Mouse (Mus musculus): Measurements from ENCODE around the gene Atg4b.
"Not testable (repeated sequence)": the region's sequence is repeated elsewhere in the genome, so short reads cannot be mapped to it uniquely, and the experiment has no call there.

The Atg4b gene

DNA sequence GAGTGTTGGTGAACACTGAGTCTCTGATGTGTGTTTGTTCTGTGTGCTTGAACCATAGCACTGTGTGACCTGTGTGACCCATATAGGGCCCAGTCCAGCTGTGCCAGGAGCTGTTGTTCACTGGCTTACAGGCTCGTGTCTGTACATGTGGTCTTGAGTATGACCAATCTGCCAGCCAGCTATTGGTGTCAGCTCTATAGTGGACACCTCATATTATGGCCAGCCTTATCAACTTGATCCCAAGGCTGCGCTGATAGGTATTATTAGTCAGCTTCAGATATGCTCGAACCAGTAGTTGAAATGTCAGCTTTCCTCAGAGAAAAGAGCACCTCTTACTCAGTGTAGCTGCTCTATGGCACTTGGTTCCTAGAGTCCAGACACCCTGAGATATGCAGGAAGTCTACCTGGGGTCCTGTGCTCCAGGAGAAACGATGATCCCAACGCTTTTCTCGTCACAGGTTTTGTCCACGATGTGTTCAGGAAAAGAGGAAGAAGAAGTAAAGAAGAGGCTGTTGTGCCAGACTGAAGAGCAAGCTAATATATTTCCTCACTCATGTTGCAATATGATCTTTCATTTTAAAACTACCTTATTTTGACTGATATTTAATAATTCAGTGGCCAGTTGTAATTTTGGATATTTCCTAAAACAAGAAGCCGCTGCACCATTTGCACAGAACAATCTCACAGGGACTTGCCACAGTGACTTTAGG lies 66.7 kb downstream of the Atg4b start:
- DNase-seq (ENCODE audit: low read depth, low spot score) = no peak

DNA sequence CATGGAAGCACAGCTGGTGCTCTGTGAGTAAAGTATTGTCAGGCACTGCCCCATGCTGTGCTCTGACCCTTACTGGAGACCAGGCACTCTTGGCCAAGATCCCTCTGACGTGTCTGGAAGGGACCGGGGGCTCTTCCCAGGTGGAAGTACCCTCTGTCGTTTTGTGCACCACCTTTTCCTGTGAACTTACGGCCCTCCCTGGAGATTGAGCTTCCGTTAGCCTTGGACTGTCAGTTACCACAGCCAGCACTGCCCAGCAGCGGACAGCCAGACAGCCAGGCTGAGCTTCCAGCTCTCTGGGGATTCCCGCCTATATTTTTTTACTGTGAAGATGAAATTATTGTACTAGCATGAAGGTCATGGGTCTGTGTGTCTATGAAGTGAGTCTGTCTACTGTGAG lies 67.4 kb downstream of the Atg4b start:
- DNase-seq (ENCODE audit: low read depth, low spot score) = no peak

DNA sequence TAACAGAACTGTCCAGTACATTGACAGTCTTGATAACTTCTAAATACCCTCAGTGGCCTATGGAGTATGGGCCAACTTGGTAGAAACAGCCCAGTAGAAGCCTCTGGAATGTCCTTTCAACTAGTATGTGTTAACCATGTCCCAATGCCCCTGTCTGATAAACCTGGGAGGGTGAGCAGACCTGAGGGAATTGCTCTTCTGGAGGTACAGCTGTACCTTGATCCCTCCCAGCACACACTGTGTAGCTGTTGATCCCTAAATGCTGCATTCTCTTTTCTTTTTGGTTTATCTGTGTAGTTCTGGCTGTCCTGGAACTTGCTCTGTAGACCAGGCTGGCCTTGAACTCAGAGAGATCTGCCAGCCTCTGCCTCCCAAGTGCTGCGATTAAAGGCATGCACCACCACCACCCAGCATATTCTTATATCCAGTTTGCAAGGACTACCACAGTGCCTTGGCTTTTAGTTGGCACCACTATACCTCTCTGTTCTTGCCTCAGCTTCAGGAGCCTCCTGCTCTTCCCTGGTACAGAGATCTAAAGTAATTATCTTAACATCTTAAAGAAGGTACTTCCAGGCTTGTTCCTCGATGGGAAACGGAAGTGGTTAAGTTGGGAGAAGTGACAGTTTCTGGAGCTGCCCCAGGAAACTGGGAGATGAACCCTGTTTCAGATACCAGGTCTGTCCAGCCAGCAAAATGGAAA lies 72.6 kb downstream of the Atg4b start:
- DNase-seq (ENCODE audit: low read depth, low spot score) = no peak

DNA sequence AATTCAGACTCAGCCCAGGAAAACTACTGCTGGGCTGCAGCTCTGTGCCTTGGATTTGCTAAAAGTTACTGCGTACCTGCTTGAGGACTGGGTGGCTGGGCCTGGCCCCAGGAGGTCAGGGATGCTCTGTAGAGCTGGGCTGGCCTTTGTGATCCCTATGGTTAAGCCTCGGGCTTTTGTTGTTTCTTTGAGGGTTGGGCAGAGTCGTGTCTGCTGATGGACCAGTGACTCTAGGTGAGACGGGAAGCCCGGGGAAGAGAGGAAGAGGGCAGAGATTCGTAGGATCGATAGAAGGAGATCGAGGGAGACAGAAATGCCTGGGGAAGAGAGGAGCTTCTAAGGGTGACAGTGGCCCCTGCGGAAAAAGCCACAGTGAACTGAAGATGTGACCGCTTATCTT lies 73.3 kb downstream of the Atg4b start, which contains the start of gene D2hgdh:
D2hgdh (plus strand) TSS at position 301 of the 400 bp plus-strand sequence.
- DNase-seq (ENCODE audit: low read depth, low spot score) = no peak

DNA sequence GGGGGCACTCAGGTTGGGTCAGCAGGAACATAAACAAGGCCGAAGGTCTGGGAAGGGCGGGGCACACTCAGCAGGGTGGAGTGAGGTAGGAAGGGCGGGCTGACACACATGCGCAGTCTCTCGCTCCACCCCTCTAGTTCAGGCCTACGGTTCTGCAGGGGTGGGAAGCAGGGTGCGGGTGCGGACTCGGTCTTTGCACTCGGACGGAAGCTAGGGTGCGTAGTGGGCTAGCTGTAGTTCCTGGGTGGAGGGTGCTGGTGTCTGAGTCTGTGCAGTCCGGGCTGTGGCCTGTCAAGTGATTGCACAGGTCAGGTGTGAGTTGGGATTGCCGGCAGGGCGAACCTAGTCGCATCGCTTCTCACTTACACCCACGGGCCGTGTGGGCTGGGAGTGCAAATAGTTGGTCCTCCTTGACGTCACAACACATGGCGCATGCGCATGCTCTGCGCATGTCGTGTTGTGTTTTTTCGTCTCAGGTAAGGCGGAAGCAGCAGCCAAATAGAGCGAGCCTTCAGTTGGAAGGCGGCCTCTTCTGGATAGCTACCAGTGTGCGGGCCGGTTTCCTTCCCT lies 73.9 kb downstream of the Atg4b start:
- DNase-seq (ENCODE audit: low read depth, low spot score) = peak; percentile 99

- no peak for DNase-seq (ENCODE audit: low read depth, low spot score)
Observed at GRCm38 (mm10) chr1:93825771-93826539, 74.7 kb downstream of the Atg4b start.

- no peak for DNase-seq (ENCODE audit: low read depth, low spot score)
Observed at GRCm38 (mm10) chr1:93826540-93826835, 75.2 kb downstream of the Atg4b start.

GRCm38 (mm10) chr1:93832754-93833360 lies 81.6 kb downstream of the Atg4b start:
- DNase-seq (ENCODE audit: low read depth, low spot score) = peak; percentile 31

- peak; percentile 1 for DNase-seq (ENCODE audit: low read depth, low spot score)
Observed at GRCm38 (mm10) chr1:93834671-93835150, 83.4 kb downstream of the Atg4b start.

DNA sequence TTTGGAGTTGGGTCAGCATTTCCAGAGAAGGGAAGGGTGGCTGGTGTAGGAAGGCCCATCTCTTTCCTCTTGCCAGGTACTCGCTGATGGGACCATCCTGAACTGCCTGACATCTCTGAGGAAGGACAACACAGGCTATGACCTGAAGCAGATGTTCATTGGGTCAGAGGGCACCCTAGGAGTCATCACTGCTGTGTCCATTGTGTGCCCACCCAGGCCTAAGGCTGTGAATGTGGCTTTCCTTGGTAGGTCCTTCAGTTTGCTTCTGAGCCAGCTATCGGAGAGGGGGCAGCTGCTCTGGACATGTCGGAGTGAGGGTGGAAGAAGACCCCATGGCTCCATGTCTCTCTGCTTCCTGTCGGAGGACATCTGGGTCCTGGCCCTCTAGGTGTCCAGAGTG lies 83.9 kb downstream of the Atg4b start:
- DNase-seq (ENCODE audit: low read depth, low spot score) = peak; percentile 1

- peak; percentile 0 for DNase-seq (ENCODE audit: low read depth, low spot score)
Observed at GRCm38 (mm10) chr1:93835876-93836531, 84.7 kb downstream of the Atg4b start.

DNA sequence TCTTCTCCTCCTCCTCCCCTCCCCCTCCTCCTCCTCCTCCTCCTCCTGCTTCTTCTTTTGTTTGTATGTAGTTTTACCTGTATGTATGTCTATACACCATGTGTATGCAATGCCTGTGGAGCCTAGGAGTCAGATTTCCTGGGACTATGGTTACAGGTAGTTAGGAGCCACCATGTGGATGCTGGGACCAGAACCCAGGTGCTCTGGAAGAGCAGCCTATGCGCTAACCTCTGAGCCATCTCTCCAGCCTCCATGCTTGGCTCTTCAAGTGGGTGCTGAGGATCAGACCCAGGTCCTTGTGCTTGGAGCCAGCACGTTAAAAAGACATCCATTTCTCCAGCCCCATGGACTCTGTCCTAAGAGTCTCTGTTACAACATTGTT lies 85.2 kb downstream of the Atg4b start:
- DNase-seq (ENCODE audit: low read depth, low spot score) = no peak

DNA sequence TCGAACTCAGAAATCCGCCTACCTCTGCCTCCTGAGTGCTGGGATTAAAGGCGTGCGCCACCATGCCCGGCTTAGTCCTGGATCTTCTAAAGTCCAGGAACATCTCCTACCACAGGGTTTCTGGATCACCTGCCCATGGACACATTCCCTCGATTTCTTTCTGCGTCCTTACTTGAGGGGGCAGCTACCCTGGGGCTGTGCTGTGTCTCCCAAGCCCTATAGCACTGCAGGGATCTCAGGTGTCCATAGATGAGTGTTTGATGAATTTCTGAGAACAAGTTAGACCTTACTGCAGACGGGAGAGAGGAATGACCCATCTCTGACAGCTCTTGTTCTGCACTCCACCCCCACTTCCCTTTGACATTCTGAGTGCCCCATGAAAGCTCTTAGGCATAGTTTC lies 86.0 kb downstream of the Atg4b start:
- peak; percentile 1 for DNase-seq (ENCODE audit: low read depth, low spot score)

DNA sequence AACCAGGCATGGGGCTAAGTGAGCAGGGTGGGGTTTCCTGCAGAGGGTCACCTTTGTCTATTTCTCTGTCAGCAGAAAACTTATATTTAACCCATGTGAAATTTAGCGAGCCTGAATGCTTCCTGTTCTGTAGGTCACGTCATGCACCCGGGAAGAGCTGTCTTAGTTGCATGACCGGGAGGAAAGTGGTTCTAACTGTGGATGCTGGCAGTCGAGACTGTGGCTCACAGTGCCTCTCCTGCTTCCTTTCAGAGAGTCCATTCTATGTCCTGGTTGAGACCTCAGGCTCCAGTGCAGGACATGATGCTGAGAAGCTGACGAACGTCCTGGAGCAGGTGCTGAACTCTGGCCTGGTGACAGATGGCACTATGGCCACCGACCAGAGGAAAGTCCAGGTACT lies 87.3 kb downstream of the Atg4b start:
- not testable (repeated sequence) for DNase-seq (ENCODE audit: low read depth, low spot score)
